Mouse (Mus musculus): ENCODE data around the gene Lpcat2. TPM values are rescaled to one million over a fixed set of nuclear protein-coding genes. Genes with fewer than 3 reads are reported as not detected.

Gene Lpcat2
- polyA plus RNA-seq, 1 experiment from 2014 or later, result 8.0 TPM

DNA sequence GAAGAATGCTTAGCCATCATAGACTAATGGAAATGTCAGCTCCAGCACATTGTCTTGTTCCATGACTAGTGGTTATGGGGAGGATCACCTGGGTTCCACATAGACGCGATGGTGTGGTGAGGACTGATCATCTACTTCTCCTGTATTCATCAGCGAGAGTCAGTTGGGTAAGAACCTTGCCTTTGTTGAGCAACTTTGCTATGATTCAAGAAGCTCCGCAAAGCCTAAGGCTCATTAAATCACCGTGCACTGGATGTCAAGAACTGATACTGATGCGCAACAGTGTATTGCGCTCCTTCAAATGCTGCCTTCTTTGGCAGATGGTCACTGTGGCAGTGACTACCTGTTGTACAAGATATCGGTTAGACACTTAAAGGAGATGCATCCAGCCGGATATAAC is 51.4 kb downstream of the Lpcat2 start:
- H3K4me3 ChIP-seq (ENCODE audit: low read depth, low read length), result no peak overlapping the region
- ATAC-seq (ENCODE audit: insufficient read depth) (no peak), DNase-seq (no peak)
- H3K4me2 ChIP-seq, result no peak overlapping the region
- H3K27ac ChIP-seq (ENCODE audit: low read depth), result no peak overlapping the region
- no peaks in the 10 kb centered on the region for H3K4me1 ChIP-seq (ENCODE audit: insufficient read depth)
- no peaks in the 10 kb centered on the region for H3K27me3 ChIP-seq (ENCODE audit: insufficient read depth, low read length)
- 95% methylated on average over 9 of the region's 9 CpGs for WGBS
- TF ChIP-seq CTCF (IDR thresholded peaks at IDR 0.05; ENCODE audit: low read depth), result no peak
- no peaks in the 10 kb centered on the region for H3K9me3 ChIP-seq (ENCODE audit: low read depth, low read length)
- no peak overlapping the region for H3K9ac ChIP-seq
- no peaks in the 10 kb centered on the region for H3K36me3 ChIP-seq (ENCODE audit: insufficient read depth)

DNA sequence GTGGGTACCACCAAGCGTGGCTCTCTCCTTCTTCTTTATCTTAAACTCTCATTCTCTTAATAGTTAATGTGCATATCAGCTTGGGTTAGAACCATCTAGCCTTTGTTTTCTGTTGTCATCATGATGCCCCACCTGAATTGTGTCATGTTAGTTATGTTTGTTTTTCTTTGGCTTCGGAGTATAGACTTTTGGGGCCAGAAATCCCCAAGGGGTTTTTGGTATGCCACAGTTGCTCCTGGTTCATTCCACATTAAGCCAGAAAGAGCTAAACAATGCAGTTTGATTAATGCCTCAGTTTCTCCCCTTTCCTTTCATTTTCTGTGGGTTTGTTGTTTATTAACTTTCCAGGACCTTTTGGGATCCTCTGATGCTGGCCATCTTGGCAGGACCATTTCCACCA is 53.3 kb downstream of the Lpcat2 start:
- ATAC-seq (ENCODE audit: insufficient read depth) (no peak), DNase-seq (no peak)
- Histone ChIP-seq H3K27ac (ENCODE audit: low read depth) (no peak overlapping the region), H3K9ac (no peak overlapping the region), H3K4me2 (no peak overlapping the region), H3K4me3 (ENCODE audit: low read depth, low read length) (no peak overlapping the region), H3K9me3 (ENCODE audit: low read depth, low read length) (no peaks in the 10 kb centered on the region), H3K4me1 (ENCODE audit: insufficient read depth) (no peaks in the 10 kb centered on the region), H3K27me3 (ENCODE audit: insufficient read depth, low read length) (no peaks in the 10 kb centered on the region), H3K36me3 (ENCODE audit: insufficient read depth) (no peaks in the 10 kb centered on the region)
- TF ChIP-seq CTCF (IDR thresholded peaks at IDR 0.05; ENCODE audit: low read depth), result no peak
- WGBS, result 95% methylated on average over 2 of the region's 2 CpGs

DNA sequence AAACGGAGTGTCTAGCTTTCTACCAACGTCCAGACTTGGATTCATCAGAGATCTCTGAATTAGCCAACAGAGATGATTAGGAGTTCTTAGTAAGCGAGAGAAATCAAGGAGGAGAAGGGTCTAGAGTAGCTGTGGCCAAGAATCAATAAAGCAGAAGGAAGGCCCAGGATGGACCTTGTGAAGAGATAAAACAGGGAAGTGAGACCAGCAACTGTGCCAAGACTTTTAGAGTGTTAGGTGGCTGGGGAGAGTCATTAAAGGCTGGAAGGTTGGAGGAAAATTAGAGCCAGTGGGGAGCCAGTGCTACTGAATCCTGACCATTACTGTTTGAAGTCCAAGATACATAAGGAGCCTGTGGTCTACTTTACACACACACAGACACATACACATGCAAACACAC is 56.3 kb downstream of the Lpcat2 start:
- H3K4me3 ChIP-seq (ENCODE audit: low read depth, low read length), result no peak overlapping the region
- ATAC-seq (ENCODE audit: insufficient read depth) (no peak), DNase-seq (no peak)
- H3K9me3 ChIP-seq (ENCODE audit: low read depth, low read length), result no peaks in the 10 kb centered on the region
- TF ChIP-seq CTCF (IDR thresholded peaks at IDR 0.05; ENCODE audit: low read depth), result no peak
- H3K27ac ChIP-seq (ENCODE audit: low read depth), result no peak overlapping the region
- no peaks in the 10 kb centered on the region for H3K27me3 ChIP-seq (ENCODE audit: insufficient read depth, low read length)
- no peaks in the 10 kb centered on the region for H3K4me1 ChIP-seq (ENCODE audit: insufficient read depth)
- no peak overlapping the region for H3K9ac ChIP-seq
- H3K36me3 ChIP-seq (ENCODE audit: insufficient read depth), result no peaks in the 10 kb centered on the region
- 74% methylated on average over 3 of the region's 3 CpGs for WGBS
- H3K4me2 ChIP-seq, result no peak overlapping the region

DNA sequence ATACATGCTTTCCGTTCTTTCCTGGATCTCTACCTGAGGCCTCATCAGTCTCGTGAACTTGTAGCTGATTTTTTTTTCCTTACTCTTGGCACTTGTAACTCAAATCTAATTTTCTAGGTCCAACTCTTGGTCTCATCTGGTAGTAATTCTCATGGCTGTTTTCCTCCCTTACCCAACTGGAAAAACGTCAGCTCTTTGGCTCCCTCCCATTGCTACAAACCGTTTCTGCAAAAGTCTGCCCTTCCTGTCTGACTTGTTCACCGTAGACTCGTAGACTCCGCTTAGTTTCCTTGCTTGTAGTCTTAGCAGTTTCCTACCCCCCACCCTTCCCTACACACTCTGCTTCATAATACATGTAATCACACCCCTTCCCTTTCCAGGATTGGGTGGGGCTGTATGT is 58.3 kb downstream of the Lpcat2 start:
- Histone ChIP-seq H3K9me3 (ENCODE audit: low read depth, low read length) (no peaks in the 10 kb centered on the region), H3K4me1 (ENCODE audit: insufficient read depth) (no peaks in the 10 kb centered on the region), H3K4me3 (ENCODE audit: low read depth, low read length) (no peak overlapping the region), H3K4me2 (no peak overlapping the region), H3K36me3 (ENCODE audit: insufficient read depth) (no peaks in the 10 kb centered on the region), H3K27me3 (ENCODE audit: insufficient read depth, low read length) (no peaks in the 10 kb centered on the region), H3K9ac (no peak overlapping the region), H3K27ac (ENCODE audit: low read depth) (no peak overlapping the region)
- no peak for DNase-seq
- ATAC-seq (ENCODE audit: insufficient read depth), result no peak
- 78% methylated on average over 7 of the region's 7 CpGs for WGBS
- no peak for TF ChIP-seq CTCF (IDR thresholded peaks at IDR 0.05; ENCODE audit: low read depth)

DNA sequence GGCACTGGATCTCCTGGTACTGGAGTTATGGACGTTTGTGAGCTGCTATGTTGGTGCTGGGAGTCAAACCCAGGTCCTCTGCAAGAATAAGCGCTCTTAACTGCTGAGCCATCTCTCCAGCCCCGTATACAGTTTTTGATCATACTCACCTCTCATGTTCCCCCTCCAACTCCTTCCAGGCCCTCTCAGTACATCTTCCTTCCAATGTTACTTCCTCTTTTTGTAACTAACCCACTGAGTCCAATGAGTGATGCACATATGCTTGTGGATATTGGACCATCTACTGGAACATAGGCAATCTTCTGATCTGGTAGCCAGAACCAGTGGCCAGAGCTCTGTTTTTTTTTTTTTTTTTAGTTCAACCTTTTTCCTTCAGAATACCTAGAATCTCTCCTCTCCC is 60.9 kb downstream of the Lpcat2 start:
- no peaks in the 10 kb centered on the region for H3K9me3 ChIP-seq (ENCODE audit: low read depth, low read length)
- no peaks in the 10 kb centered on the region for H3K36me3 ChIP-seq (ENCODE audit: insufficient read depth)
- no peak overlapping the region for H3K4me2 ChIP-seq
- H3K4me3 ChIP-seq (ENCODE audit: low read depth, low read length), result no peak overlapping the region
- H3K27me3 ChIP-seq (ENCODE audit: insufficient read depth, low read length), result no peaks in the 10 kb centered on the region
- H3K4me1 ChIP-seq (ENCODE audit: insufficient read depth), result no peaks in the 10 kb centered on the region
- DNase-seq (no peak), ATAC-seq (ENCODE audit: insufficient read depth) (no peak)
- 81% methylated on average over 3 of the region's 3 CpGs for WGBS
- H3K9ac ChIP-seq, result no peak overlapping the region
- no peak for TF ChIP-seq CTCF (IDR thresholded peaks at IDR 0.05; ENCODE audit: low read depth)
- no peak overlapping the region for H3K27ac ChIP-seq (ENCODE audit: low read depth)

DNA sequence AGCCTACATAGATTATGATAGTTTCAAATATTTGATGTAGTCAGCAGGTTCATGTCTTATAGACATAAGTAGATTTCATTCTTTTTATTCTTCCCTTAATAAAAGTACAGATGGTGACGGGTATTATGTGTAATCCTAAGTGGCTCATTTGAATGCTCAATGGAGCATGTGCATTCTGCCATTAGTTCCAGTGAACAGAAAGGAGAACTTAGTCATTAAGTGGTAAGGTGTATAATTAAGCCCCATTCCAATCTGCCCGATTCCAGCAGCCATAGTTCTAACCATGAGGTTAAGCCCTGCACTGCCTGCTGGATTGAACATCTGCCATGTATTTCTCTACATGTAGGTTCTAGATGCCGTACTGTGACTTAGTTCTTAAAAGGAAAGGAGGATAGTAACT is 66.6 kb downstream of the Lpcat2 start:
- no peak for TF ChIP-seq CTCF (IDR thresholded peaks at IDR 0.05; ENCODE audit: low read depth)

DNA sequence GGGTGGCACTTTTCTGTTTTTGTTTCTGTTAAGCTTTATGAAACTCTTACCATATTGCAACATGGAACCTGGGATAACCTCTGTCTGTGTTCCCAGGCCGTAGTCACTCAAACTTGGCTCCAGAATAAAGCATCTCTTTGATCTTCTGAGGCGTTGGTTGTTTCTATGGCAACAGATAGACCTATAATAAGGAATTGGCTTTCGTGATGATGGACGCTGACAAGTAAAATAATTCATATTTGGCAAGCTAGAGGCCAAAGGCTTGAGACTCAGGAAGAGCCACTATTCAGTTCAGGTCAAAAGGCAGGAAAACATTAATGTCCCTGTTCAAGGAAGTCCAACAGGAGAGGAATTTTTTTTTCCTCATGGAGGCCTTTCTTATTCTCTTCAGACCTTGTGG is 73.8 kb downstream of the Lpcat2 start:
- Histone ChIP-seq H3K4me2 (no peak overlapping the region), H3K4me1 (ENCODE audit: insufficient read depth) (no peaks in the 10 kb centered on the region), H3K36me3 (ENCODE audit: insufficient read depth) (no peaks in the 10 kb centered on the region), H3K9me3 (ENCODE audit: low read depth, low read length) (no peaks in the 10 kb centered on the region), H3K27ac (ENCODE audit: low read depth) (no peak overlapping the region), H3K27me3 (ENCODE audit: insufficient read depth, low read length) (no peaks in the 10 kb centered on the region), H3K9ac (no peak overlapping the region), H3K4me3 (ENCODE audit: low read depth, low read length) (no peak overlapping the region)
- no peak for ATAC-seq (ENCODE audit: insufficient read depth)
- WGBS, result 49% methylated on average over 4 of the region's 4 CpGs
- no peak for TF ChIP-seq CTCF (IDR thresholded peaks at IDR 0.05; ENCODE audit: low read depth)
- no peak for DNase-seq

More for the DNA sequence above, 66.6 kb downstream of the Lpcat2 start:
- ATAC-seq (ENCODE audit: insufficient read depth), result no peak
- no peak overlapping the region for H3K9ac ChIP-seq
- no peaks in the 10 kb centered on the region for H3K4me1 ChIP-seq (ENCODE audit: insufficient read depth)
- H3K4me3 ChIP-seq (ENCODE audit: low read depth, low read length), result no peak overlapping the region
- H3K9me3 ChIP-seq (ENCODE audit: low read depth, low read length), result no peaks in the 10 kb centered on the region
- H3K27me3 ChIP-seq (ENCODE audit: insufficient read depth, low read length), result no peaks in the 10 kb centered on the region
- H3K27ac ChIP-seq (ENCODE audit: low read depth), result no peak overlapping the region
- no peak overlapping the region for H3K4me2 ChIP-seq
- H3K36me3 ChIP-seq (ENCODE audit: insufficient read depth), result no peaks in the 10 kb centered on the region
- 91% methylated on average over 3 of the region's 3 CpGs for WGBS
- no peak for DNase-seq

DNA sequence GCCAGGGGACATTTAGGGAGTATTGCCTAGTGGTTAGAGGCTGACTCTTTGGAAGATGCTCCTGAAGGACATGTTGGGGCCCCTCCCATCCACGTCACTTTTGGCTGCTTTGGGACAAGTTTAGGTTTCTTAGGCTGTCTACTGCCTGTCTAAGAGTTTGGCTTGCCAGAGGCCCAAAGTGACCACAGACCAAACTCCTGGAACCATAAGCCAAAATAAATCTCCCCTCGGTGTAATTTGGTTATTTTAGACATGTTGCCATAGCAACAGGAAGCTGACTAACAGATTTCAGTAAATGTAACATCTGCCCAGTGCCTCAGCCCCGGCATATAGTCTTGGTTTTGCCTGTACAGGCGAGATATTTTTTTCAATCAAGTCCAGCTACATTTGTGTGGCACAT is 82.9 kb downstream of the Lpcat2 start:
- no peak overlapping the region for H3K9ac ChIP-seq
- H3K9me3 ChIP-seq (ENCODE audit: low read depth, low read length), result no peaks in the 10 kb centered on the region
- no peak for TF ChIP-seq CTCF (IDR thresholded peaks at IDR 0.05; ENCODE audit: low read depth)
- no peak for ATAC-seq (ENCODE audit: insufficient read depth)
- WGBS, result 77% methylated on average over 4 of the region's 4 CpGs
- H3K36me3 ChIP-seq (ENCODE audit: insufficient read depth), result no peaks in the 10 kb centered on the region
- no peak for DNase-seq
- no peak overlapping the region for H3K4me2 ChIP-seq
- peaks cover 3% of the 10 kb centered on the region; the same call in 1 of the 2 replicates for H3K4me1 ChIP-seq (ENCODE audit: insufficient read depth)
- no peak overlapping the region for H3K27ac ChIP-seq (ENCODE audit: low read depth)
- H3K27me3 ChIP-seq (ENCODE audit: insufficient read depth, low read length), result no peaks in the 10 kb centered on the region
- H3K4me3 ChIP-seq (ENCODE audit: low read depth, low read length), result no peak overlapping the region
